Mouse (Mus musculus) adrenal gland, adult 8-10 months (tissue): ENCODE data around the gene Tbx4. TPM values are rescaled to one million over a fixed set of nuclear protein-coding genes. Genes with fewer than 3 reads are reported as not detected.

Source experiments
- total RNA-seq, 4 experiments: library from RNA; stranded (reverse); gene quantifications; 2 replicates each; pipeline ENCODE4 v1.2.4; 2022

Gene Tbx4
- total RNA-seq, 4 experiments from 2014 or later: 0.10 to 0.15 TPM; not detected in 2

Other genes starting within 250 kb of the Tbx4 start
- 10 to 100 TPM; 23.4 to 30.5 (median 24.9) TPM for gene Tbx2, start 53.9 kb upstream of the Tbx4 start, total RNA-seq
- gene Gm11444, start 36.1 kb upstream of the Tbx4 start, total RNA-seq: not detected